Mouse (Mus musculus) heart, postnatal 4 days (tissue): ENCODE data around the gene Gm29094. TPM values are rescaled to one million over a fixed set of nuclear protein-coding genes. Genes with fewer than 3 reads are reported as not detected.

Experiments
- DNase-seq: peaks from one replicate; pipeline ENCODE4 v3.0.0; 2021
- total RNA-seq, 2 experiments: library from RNA; stranded (reverse); gene quantifications; 2 replicates each; pipeline ENCODE4 v1.2.3; 2021

Gene Gm29094
- total RNA-seq, 2 experiments from 2014 or later = 0.59 to 1.5 TPM

- no peak for DNase-seq
Observed at GRCm38 (mm10) chr9:89253400-89253799, 54.2 kb downstream of the Gm29094 start.

GRCm38 (mm10) chr9:89256556-89257335 lies 57.6 kb downstream of the Gm29094 start:
- DNase-seq = no peak

DNA sequence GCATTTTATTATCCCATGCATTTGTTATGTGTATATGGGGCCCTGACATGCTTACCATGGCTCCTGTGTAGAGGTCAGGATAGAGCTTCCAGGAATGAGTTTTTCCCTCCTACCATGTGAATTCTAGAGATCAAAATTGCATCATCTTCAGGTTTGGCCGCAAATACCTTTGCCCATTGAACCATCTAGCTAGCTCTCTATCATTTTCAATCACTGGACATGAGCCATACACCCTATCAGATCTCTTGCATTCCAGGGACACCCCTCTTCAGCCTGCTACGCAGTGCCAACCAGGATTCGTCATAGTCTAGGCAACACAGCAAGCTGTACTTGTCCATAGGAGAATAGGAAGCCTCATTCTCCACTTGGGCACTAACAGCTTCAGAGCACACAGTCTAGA lies 64.8 kb downstream of the Gm29094 start:
- DNase-seq = no peak

DNA sequence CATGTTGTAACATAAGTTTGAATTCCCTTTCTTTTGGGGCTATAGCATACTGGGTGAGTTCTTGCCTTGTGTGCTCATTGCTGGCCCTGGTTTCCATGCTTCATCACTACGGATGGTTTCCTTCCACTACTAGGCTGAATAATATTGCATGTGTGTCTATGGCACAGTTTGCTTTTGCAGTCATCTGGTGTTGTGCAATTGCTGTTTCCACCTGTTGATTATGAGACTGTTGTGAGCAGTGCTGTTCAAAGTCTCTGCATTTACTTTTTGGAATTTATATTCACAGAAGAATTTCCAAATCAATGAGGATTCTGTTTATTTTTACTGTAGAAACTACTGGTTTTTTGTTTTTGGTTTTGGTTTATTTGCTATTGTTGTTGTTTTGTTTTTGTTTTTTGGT lies 65.4 kb downstream of the Gm29094 start:
- no peak for DNase-seq

Other genes with a start within 250 kb of the Gm29094 start
- gene Bcl2a1a, start 242.5 kb upstream of the Gm29094 start, total RNA-seq = under 1 TPM in 1 of 2 experiments, not detected in 1; 0.70 TPM
- not detected for gene Trim43b, start 106.5 kb upstream of the Gm29094 start, total RNA-seq
- gene Bcl2a1b, start 170 bp upstream of the Gm29094 start, total RNA-seq = under 1 TPM in 1 of 2 experiments, not detected in 1; 0.88 TPM
- 10 to 100 TPM; 18.9 to 19.4 TPM for gene Mthfs, start 11.3 kb downstream of the Gm29094 start, total RNA-seq